Mouse (Mus musculus): Measurements from ENCODE around the gene Apon. TPM values are rescaled to one million over a fixed set of nuclear protein-coding genes. Genes with fewer than 3 reads are reported as not detected.
"Not testable (repeated sequence)": the region's sequence is repeated elsewhere in the genome, so short reads cannot be mapped to it uniquely, and the experiment has no call there.

Apon gene
- polyA plus RNA-seq, 1 experiment from 2014 or later: 0.14 TPM

- ATAC-seq (replicated peaks; ENCODE audit: insufficient number of reproducible peaks, insufficient read depth, low FRiP score, low read depth): no peak
- Histone ChIP-seq H3K4me2 (no peak overlapping the region), H3K36me3 (peaks cover 59% of the 10 kb centered on the region), H3K9me3 (replicated peaks) (no peaks in the 10 kb centered on the region), H3K9ac (no peak overlapping the region), H3K4me1 (replicated peaks) (no peaks in the 10 kb centered on the region), H3K4me3 (no peak overlapping the region), H3K27me3 (no peaks in the 10 kb centered on the region), H3K27ac (no peak overlapping the region)
- 83% methylated on average over 6 of the region's 6 CpGs for WGBS
Observed at GRCm38 (mm10) chr10:128280943-128281342, 27.0 kb downstream of the Apon start.

GRCm38 (mm10) chr10:128281682-128282081 is 27.8 kb downstream of the Apon start:
- H3K4me2 ChIP-seq: no peak overlapping the region
- H3K27ac ChIP-seq: no peak overlapping the region
- 86% methylated on average over 14 of the region's 14 CpGs for WGBS
- H3K4me3 ChIP-seq: no peak overlapping the region
- no peaks in the 10 kb centered on the region for H3K9me3 ChIP-seq (replicated peaks)
- H3K4me1 ChIP-seq (replicated peaks): no peaks in the 10 kb centered on the region
- peaks cover 58% of the 10 kb centered on the region for H3K36me3 ChIP-seq
- H3K9ac ChIP-seq: no peak overlapping the region
- ATAC-seq (replicated peaks; ENCODE audit: insufficient number of reproducible peaks, insufficient read depth, low FRiP score, low read depth): no peak
- H3K27me3 ChIP-seq: no peaks in the 10 kb centered on the region

- H3K4me1 ChIP-seq (replicated peaks): no peaks in the 10 kb centered on the region
- H3K4me2 ChIP-seq: no peak overlapping the region
- no peak for ATAC-seq (replicated peaks; ENCODE audit: insufficient number of reproducible peaks, insufficient read depth, low FRiP score, low read depth)
- no peak overlapping the region for H3K4me3 ChIP-seq
- H3K27ac ChIP-seq: no peak overlapping the region
- H3K9ac ChIP-seq: no peak overlapping the region
- peaks cover 65% of the 10 kb centered on the region for H3K36me3 ChIP-seq
- no peaks in the 10 kb centered on the region for H3K27me3 ChIP-seq
- WGBS: 85% methylated on average over 20 of the region's 20 CpGs
- no peaks in the 10 kb centered on the region for H3K9me3 ChIP-seq (replicated peaks)
Observed at GRCm38 (mm10) chr10:128282886-128283450, 29.1 kb downstream of the Apon start.

GRCm38 (mm10) chr10:128283604-128284579 is 30.0 kb downstream of the Apon start:
- H3K4me3 ChIP-seq: no peak overlapping the region
- no peak overlapping the region for H3K9ac ChIP-seq
- peaks cover 67% of the 10 kb centered on the region for H3K36me3 ChIP-seq
- H3K27ac ChIP-seq: no peak overlapping the region
- H3K27me3 ChIP-seq: no peaks in the 10 kb centered on the region
- H3K9me3 ChIP-seq (replicated peaks): no peaks in the 10 kb centered on the region
- no peaks in the 10 kb centered on the region for H3K4me1 ChIP-seq (replicated peaks)
- H3K4me2 ChIP-seq: no peak overlapping the region
- 65% methylated on average over 31 of the region's 31 CpGs for WGBS
- ATAC-seq (replicated peaks; ENCODE audit: insufficient number of reproducible peaks, insufficient read depth, low FRiP score, low read depth): no peak

GRCm38 (mm10) chr10:128290594-128290993 is 36.7 kb downstream of the Apon start:
- not testable (repeated sequence) for H3K27me3 ChIP-seq; H3K9me3 ChIP-seq (replicated peaks); H3K9ac ChIP-seq; H3K4me3 ChIP-seq; H3K4me2 ChIP-seq; H3K27ac ChIP-seq; ATAC-seq (replicated peaks; ENCODE audit: insufficient number of reproducible peaks, insufficient read depth, low FRiP score, low read depth); H3K4me1 ChIP-seq (replicated peaks)
- 73% methylated on average over 1 of the region's 1 CpGs for WGBS
- peaks cover 34% of the 10 kb centered on the region for H3K36me3 ChIP-seq

GRCm38 (mm10) chr10:128296370-128297090 is 42.6 kb downstream of the Apon start:
- no peak for ATAC-seq (replicated peaks; ENCODE audit: insufficient number of reproducible peaks, insufficient read depth, low FRiP score, low read depth)
- H3K4me3 ChIP-seq: no peak overlapping the region

GRCm38 (mm10) chr10:128297221-128297620 is 43.3 kb downstream of the Apon start:
- 47% methylated on average over 4 of the region's 4 CpGs for WGBS
- Histone ChIP-seq H3K9me3 (replicated peaks) (no peaks in the 10 kb centered on the region), H3K4me2 (peak overlapping the region; percentile 45), H3K4me3 (peak overlapping the region; percentile 29), H3K27me3 (no peaks in the 10 kb centered on the region), H3K36me3 (peaks cover 3% of the 10 kb centered on the region), H3K9ac (0 out of 2 replicates have a peak overlapping the region, but pooled peaks have one; percentile 7), H3K4me1 (replicated peaks) (peaks cover 21% of the 10 kb centered on the region), H3K27ac (peak overlapping the region; percentile 79)
- ATAC-seq (replicated peaks; ENCODE audit: insufficient number of reproducible peaks, insufficient read depth, low FRiP score, low read depth): no peak

More at GRCm38 (mm10) chr10:128296370-128297090, 42.6 kb downstream of the Apon start:
- H3K36me3 ChIP-seq: peaks cover 10% of the 10 kb centered on the region
- H3K27ac ChIP-seq: peak overlapping the region; percentile 79
- H3K4me2 ChIP-seq: peak overlapping the region; percentile 45
- H3K4me1 ChIP-seq (replicated peaks): peaks cover 20% of the 10 kb centered on the region
- 67% methylated on average over 13 of the region's 13 CpGs for WGBS
- no peaks in the 10 kb centered on the region for H3K27me3 ChIP-seq
- H3K9me3 ChIP-seq (replicated peaks): no peaks in the 10 kb centered on the region
- H3K9ac ChIP-seq: 0 out of 2 replicates have a peak overlapping the region, but pooled peaks have one; percentile 7

- H3K36me3 ChIP-seq: no peaks in the 10 kb centered on the region; the same call in 1 of the 2 replicates
- peaks cover 25% of the 10 kb centered on the region for H3K4me1 ChIP-seq (replicated peaks)
- peak; percentile 87 for ATAC-seq (replicated peaks; ENCODE audit: insufficient number of reproducible peaks, insufficient read depth, low FRiP score, low read depth)
- no peaks in the 10 kb centered on the region for H3K27me3 ChIP-seq
- peak overlapping the region; percentile 79 for H3K27ac ChIP-seq
- H3K4me2 ChIP-seq: peak overlapping the region; percentile 45
- WGBS: 50% methylated on average over 11 of the region's 11 CpGs
- peak overlapping the region; percentile 29 for H3K4me3 ChIP-seq
- no peaks in the 10 kb centered on the region for H3K9me3 ChIP-seq (replicated peaks)
- no peak overlapping the region for H3K9ac ChIP-seq
Observed at GRCm38 (mm10) chr10:128297622-128298021, 43.7 kb downstream of the Apon start.

- WGBS: 53% methylated on average over 6 of the region's 6 CpGs
- Histone ChIP-seq H3K4me2 (no peak overlapping the region), H3K9ac (no peak overlapping the region), H3K27me3 (no peaks in the 10 kb centered on the region), H3K27ac (peak overlapping the region; percentile 79), H3K9me3 (replicated peaks) (no peaks in the 10 kb centered on the region), H3K4me3 (no peak overlapping the region), H3K36me3 (no peaks in the 10 kb centered on the region), H3K4me1 (replicated peaks) (peaks cover 26% of the 10 kb centered on the region)
- ATAC-seq (replicated peaks; ENCODE audit: insufficient number of reproducible peaks, insufficient read depth, low FRiP score, low read depth): no peak
Observed at GRCm38 (mm10) chr10:128298243-128298642, 44.3 kb downstream of the Apon start.

GRCm38 (mm10) chr10:128298702-128299171 is 44.8 kb downstream of the Apon start, which contains the start of gene Il23a:
Il23a (minus strand) TSS chr10:128298752.
- Histone ChIP-seq H3K27me3 (no peaks in the 10 kb centered on the region), H3K36me3 (no peaks in the 10 kb centered on the region), H3K4me3 (peak within 1 kb of the TSS; percentile 29), H3K27ac (peak within 1 kb of the TSS; percentile 79), H3K9ac (no peak within 1 kb of the TSS), H3K4me2 (peak within 1 kb of the TSS; percentile 45), H3K4me1 (replicated peaks) (peaks cover 26% of the 10 kb centered on the region), H3K9me3 (replicated peaks) (no peaks in the 10 kb centered on the region)
- WGBS: 69% methylated on average over 11 of the region's 11 CpGs
- ATAC-seq (replicated peaks; ENCODE audit: insufficient number of reproducible peaks, insufficient read depth, low FRiP score, low read depth): no peak

- H3K9me3 ChIP-seq (replicated peaks): no peaks in the 10 kb centered on the region
- H3K27ac ChIP-seq: peak overlapping the region; percentile 97
- WGBS: 31% methylated on average over 3 of the region's 3 CpGs
- no peaks in the 10 kb centered on the region for H3K36me3 ChIP-seq
- H3K9ac ChIP-seq: peak overlapping the region; percentile 68
- H3K4me3 ChIP-seq: peak overlapping the region; percentile 68
- H3K27me3 ChIP-seq: no peaks in the 10 kb centered on the region
- peaks cover 23% of the 10 kb centered on the region for H3K4me1 ChIP-seq (replicated peaks)
- peak overlapping the region; percentile 79 for H3K4me2 ChIP-seq
- ATAC-seq (replicated peaks; ENCODE audit: insufficient number of reproducible peaks, insufficient read depth, low FRiP score, low read depth): no peak
Observed at GRCm38 (mm10) chr10:128302357-128302756, 48.5 kb downstream of the Apon start.
